Mouse (Mus musculus): ENCODE data around the gene Cpne4.

- TF ChIP-seq CTCF (IDR thresholded peaks at IDR 0.05; ENCODE audit: borderline replicate concordance, insufficient read depth, low read length) (no peak), POLR2A (IDR thresholded peaks at IDR 0.05; ENCODE audit: low read depth, low read length) (no peak)
Measured at GRCm38 (mm10) chr9:104872586-104872985, 325.5 kb downstream of the Cpne4 start.
